In genomic region chr11:106788775-106789459, GRCm38 (mm10) we compare ENCODE assay signal across 8 mouse cellular contexts. TPM values are rescaled to one million over a fixed set of nuclear protein-coding genes. Genes with fewer than 3 reads are reported as not detected.
DNase-seq lines count a peak whose midpoint lies in the region; ATAC-seq and TF ChIP-seq lines count a peak whose summit lies in the region.

Gene Ddx5 (minus strand): TSS chr11:106789185.
Gene Cep95 (plus strand): TSS chr11:106789252.

- H3K9ac ChIP-seq in heart, embryonic 11.5 days (ENCODE audit: low read depth, low read length), result peak within 1 kb of the TSS; percentile 98
- H3K9ac ChIP-seq in kidney, embryonic 15.5 days, result peak within 1 kb of the TSS; percentile 97
- peak within 1 kb of the TSS; percentile 95 for H3K9ac ChIP-seq in limb, embryonic 15.5 days
- H3K9ac ChIP-seq in midbrain, postnatal 0 days (replicated peaks; ENCODE audit: low read length, poor library complexity, severe bottlenecking), result peak within 1 kb of the TSS; percentile 99

- peak; percentile 56 for TF ChIP-seq CTCF in midbrain, postnatal 0 days (IDR thresholded peaks at IDR 0.05)

- H3K9me3 ChIP-seq in erythroblast, embryonic 14.5 days (ENCODE audit: control insufficient read depth, low read length), result no peaks in the 10 kb centered on the region
- H3K9me3 ChIP-seq in heart, embryonic 11.5 days (replicated peaks; ENCODE audit: control insufficient read depth, low read length), result no peaks in the 10 kb centered on the region
- no peaks in the 10 kb centered on the region for H3K9me3 ChIP-seq in kidney, embryonic 15.5 days (replicated peaks)
- H3K9me3 ChIP-seq in limb, embryonic 15.5 days, result no peaks in the 10 kb centered on the region
- H3K9me3 ChIP-seq in midbrain, postnatal 0 days (ENCODE audit: low read length), result no peaks in the 10 kb centered on the region

- peaks cover 67% of the 10 kb centered on the region for H3K36me3 ChIP-seq in erythroblast, embryonic 14.5 days (ENCODE audit: control insufficient read depth)
- H3K36me3 ChIP-seq in heart, embryonic 11.5 days (ENCODE audit: control insufficient read depth, insufficient read depth, low read length), result peaks cover 16% of the 10 kb centered on the region
- peaks cover 49% of the 10 kb centered on the region for H3K36me3 ChIP-seq in kidney, embryonic 15.5 days
- peaks cover 32% of the 10 kb centered on the region for H3K36me3 ChIP-seq in limb, embryonic 15.5 days
- H3K36me3 ChIP-seq in midbrain, postnatal 0 days (ENCODE audit: insufficient read depth, low read length), result peaks cover 6% of the 10 kb centered on the region; the same call in 1 of the 2 replicates

- DNase-seq in CD4-positive, CD25-positive, alpha-beta regulatory T cell, adult 2 months (ENCODE audit: low read depth, low spot score), result peak; percentile 98
- peak; percentile 97 for DNase-seq in brain, embryonic 18.5 days (ENCODE audit: low read depth, low spot score)
- DNase-seq in midbrain, postnatal 0 days (ENCODE audit: low spot score), result peak; percentile 98
- DNase-seq in spleen, postnatal 36 days (ENCODE audit: low spot score in 2 of 2), result peak; percentile 97 to 98

- WGBS in heart, embryonic 11.5 days (ENCODE audit: insufficient replicate concordance), result under 1% methylated on average over 56 of the region's 58 CpGs
- under 1% methylated on average over 58 of the region's 58 CpGs for WGBS in kidney, embryonic 15.5 days
- WGBS in limb, embryonic 15.5 days, result 0% methylated on average over 53 of the region's 58 CpGs
- WGBS in midbrain, postnatal 0 days, result under 1% methylated on average over 58 of the region's 58 CpGs

- H3K4me2 ChIP-seq in heart, embryonic 11.5 days, result peak within 1 kb of the TSS; percentile 80
- H3K4me2 ChIP-seq in kidney, embryonic 15.5 days, result peak within 1 kb of the TSS; percentile 78
- peak within 1 kb of the TSS; percentile 69 for H3K4me2 ChIP-seq in limb, embryonic 15.5 days
- H3K4me2 ChIP-seq in midbrain, postnatal 0 days (ENCODE audit: low read depth, low read length, poor library complexity, severe bottlenecking), result peak within 1 kb of the TSS; percentile 50

- H3K27ac ChIP-seq in heart, embryonic 11.5 days (ENCODE audit: low read depth, low read length), result peak within 1 kb of the TSS; percentile 97
- peak within 1 kb of the TSS; percentile 100 for H3K27ac ChIP-seq in kidney, embryonic 15.5 days
- peak within 1 kb of the TSS; percentile 97 for H3K27ac ChIP-seq in limb, embryonic 15.5 days
- H3K27ac ChIP-seq in midbrain, postnatal 0 days (ENCODE audit: low read depth, low read length), result peak within 1 kb of the TSS; percentile 98

- H3K27me3 ChIP-seq in erythroblast, embryonic 14.5 days (ENCODE audit: control insufficient read depth), result no peaks in the 10 kb centered on the region
- H3K27me3 ChIP-seq in heart, embryonic 11.5 days (ENCODE audit: control insufficient read depth, insufficient read depth, low read length), result no peaks in the 10 kb centered on the region
- H3K27me3 ChIP-seq in kidney, embryonic 15.5 days, result no peaks in the 10 kb centered on the region
- no peaks in the 10 kb centered on the region for H3K27me3 ChIP-seq in limb, embryonic 15.5 days
- no peaks in the 10 kb centered on the region for H3K27me3 ChIP-seq in midbrain, postnatal 0 days (ENCODE audit: insufficient read depth, low read length)

- peak within 1 kb of the TSS; percentile 94 for H3K4me3 ChIP-seq in erythroblast, embryonic 14.5 days (replicated peaks)
- peak within 1 kb of the TSS; percentile 93 for H3K4me3 ChIP-seq in heart, embryonic 11.5 days (ENCODE audit: low read depth, low read length)
- H3K4me3 ChIP-seq in kidney, embryonic 15.5 days (replicated peaks), result peak within 1 kb of the TSS; percentile 87
- H3K4me3 ChIP-seq in limb, embryonic 15.5 days, result peak within 1 kb of the TSS; percentile 82
- peak within 1 kb of the TSS; percentile 67 for H3K4me3 ChIP-seq in midbrain, postnatal 0 days (ENCODE audit: low read depth, low read length)

- peaks cover 35% of the 10 kb centered on the region for H3K4me1 ChIP-seq in erythroblast, embryonic 14.5 days (ENCODE audit: control insufficient read depth)
- H3K4me1 ChIP-seq in heart, embryonic 11.5 days (ENCODE audit: control insufficient read depth, insufficient read depth, low read length), result peaks cover 8% of the 10 kb centered on the region; the same call in 1 of the 2 replicates
- H3K4me1 ChIP-seq in kidney, embryonic 15.5 days, result peaks cover 23% of the 10 kb centered on the region
- peaks cover 10% of the 10 kb centered on the region for H3K4me1 ChIP-seq in limb, embryonic 15.5 days
- peaks cover 5% of the 10 kb centered on the region; the same call in 1 of the 2 replicates for H3K4me1 ChIP-seq in midbrain, postnatal 0 days (ENCODE audit: insufficient read depth, low read length)

- peak; percentile 92 for ATAC-seq in heart, embryonic 11.5 days (replicated peaks; ENCODE audit: insufficient number of reproducible peaks, low FRiP score, low TSS enrichment)
- peak; percentile 93 for ATAC-seq in kidney, embryonic 15.5 days (replicated peaks; ENCODE audit: low FRiP score)
- ATAC-seq in limb, embryonic 15.5 days (ENCODE audit: insufficient number of reproducible peaks, low FRiP score, low TSS enrichment, low read depth), result peak; percentile 93
- ATAC-seq in midbrain, postnatal 0 days (ENCODE audit: low FRiP score), result peak; percentile 89

RNA-seq across cellular contexts. Expression of gene Ddx5, which starts in this region (rescaled TPM):
- polyA plus RNA-seq in erythroblast, embryonic 14.5 days (2012), result 120 and 130 TPM in 2 replicates
- 277 and 291 TPM in 2 replicates for polyA plus RNA-seq in heart, embryonic 11.5 days (2014; fragmentation: Nextera tagmentation; extraction: Ambion mirVana)
- 344 and 366 TPM in 2 replicates for polyA plus RNA-seq in kidney, embryonic 15.5 days (2015; fragmentation: Nextera tagmentation; extraction: Ambion mirVana)
- 284 and 288 TPM in 2 replicates for polyA plus RNA-seq in limb, embryonic 15.5 days (2015; fragmentation: Nextera tagmentation; extraction: Ambion mirVana)
- total RNA-seq in midbrain, postnatal 0 days (2014; rRNA removed), result 408 and 459 TPM in 2 replicates
- 260 and 301 TPM in 2 replicates for polyA plus RNA-seq in midbrain, postnatal 0 days (2015; fragmentation: Nextera tagmentation; extraction: Ambion mirVana)

RNA-seq across cellular contexts. Expression of gene Cep95, which starts in this region (rescaled TPM):
- 0.58 and 0.68 TPM in 2 replicates for polyA plus RNA-seq in erythroblast, embryonic 14.5 days (2012)
- polyA plus RNA-seq in heart, embryonic 11.5 days (2014; fragmentation: Nextera tagmentation; extraction: Ambion mirVana), result 15.6 and 17.0 TPM in 2 replicates
- polyA plus RNA-seq in kidney, embryonic 15.5 days (2015; fragmentation: Nextera tagmentation; extraction: Ambion mirVana), result 21.7 and 22.0 TPM in 2 replicates
- 21.9 and 22.5 TPM in 2 replicates for polyA plus RNA-seq in limb, embryonic 15.5 days (2015; fragmentation: Nextera tagmentation; extraction: Ambion mirVana)
- total RNA-seq in midbrain, postnatal 0 days (2014; rRNA removed), result 6.0 and 13.3 TPM in 2 replicates
- polyA plus RNA-seq in midbrain, postnatal 0 days (2015; fragmentation: Nextera tagmentation; extraction: Ambion mirVana), result 6.0 and 7.9 TPM in 2 replicates

Comparison
In these comparisons a context has a peak if more than half of its experiments do, and no peak if none do; other contexts are left out.
1. Peak in every context shown above with its lines: DNase-seq, ATAC-seq, H3K4me3 ChIP-seq and H3K27ac ChIP-seq.